ENCODE assay signal across 7 mouse cellular contexts in genomic region chr3:109340274-109341070, GRCm38 (mm10). TPM values are rescaled to one million over a fixed set of nuclear protein-coding genes. Genes with fewer than 3 reads are reported as not detected.
DNase-seq lines count a peak whose midpoint lies in the region; ATAC-seq and TF ChIP-seq lines count a peak whose summit lies in the region.

Vav3 (plus strand) TSS chr3:109340653.

- TF ChIP-seq CTCF in kidney, adult 2 months (conservative IDR thresholded peaks at IDR 0.05; ENCODE audit: insufficient read depth, insufficient read length, low read depth, low read length): no peak
- no peak for TF ChIP-seq CTCF in liver, adult 2 months (IDR thresholded peaks at IDR 0.05; ENCODE audit: low read depth, low read length)
- TF ChIP-seq CTCF in midbrain, postnatal 0 days (IDR thresholded peaks at IDR 0.05): no peak

- peak within 1 kb of the TSS; percentile 20; the same call in 1 of the 2 replicates for H3K27ac ChIP-seq in embryonic facial prominence, embryonic 11.5 days (replicated peaks; ENCODE audit: low read depth, low read length)
- H3K27ac ChIP-seq in kidney, adult 2 months (ENCODE audit: insufficient read depth, low read depth, low read length): peak within 1 kb of the TSS; percentile 41; the same call in 1 of the 2 replicates
- H3K27ac ChIP-seq in liver, adult 2 months (replicated peaks; ENCODE audit: insufficient read depth, low read depth, low read length): peak within 1 kb of the TSS; percentile 76
- peak within 1 kb of the TSS; percentile 85 for H3K27ac ChIP-seq in midbrain, postnatal 0 days (ENCODE audit: low read depth, low read length)

- no peaks in the 10 kb centered on the region for H3K36me3 ChIP-seq in embryonic facial prominence, embryonic 11.5 days (replicated peaks; ENCODE audit: control insufficient read depth, insufficient read depth, low read depth, low read length)
- no peaks in the 10 kb centered on the region for H3K36me3 ChIP-seq in kidney, adult 2 months (ENCODE audit: control insufficient read depth, insufficient read depth, low read length)
- no peaks in the 10 kb centered on the region for H3K36me3 ChIP-seq in liver, adult 2 months (ENCODE audit: control insufficient read depth, insufficient read depth, low read length)
- no peaks in the 10 kb centered on the region for H3K36me3 ChIP-seq in midbrain, postnatal 0 days (ENCODE audit: insufficient read depth, low read length)

- no peaks in the 10 kb centered on the region for H3K9me3 ChIP-seq in embryonic facial prominence, embryonic 11.5 days (replicated peaks; ENCODE audit: control insufficient read depth, low read length)
- no peaks in the 10 kb centered on the region for H3K9me3 ChIP-seq in midbrain, postnatal 0 days (ENCODE audit: low read length)

- under 1% methylated on average over 78 of the region's 92 CpGs for WGBS in embryonic facial prominence, embryonic 11.5 days
- WGBS in kidney, adult 2 months: under 1% methylated on average over 92 of the region's 92 CpGs
- under 1% methylated on average over 90 of the region's 92 CpGs for WGBS in liver, adult 2 months
- WGBS in midbrain, postnatal 0 days: under 1% methylated on average over 54 of the region's 92 CpGs

- peak; percentile 85 for DNase-seq in adrenal gland, adult 2 months
- peak; percentile 68 for DNase-seq in embryonic facial prominence, embryonic 11.5 days (ENCODE audit: low spot score)
- DNase-seq in heart, adult 8-10 months (ENCODE audit: low spot score): peak; percentile 66
- peak; percentile 63 for DNase-seq in kidney, adult 2 months
- DNase-seq in liver, adult 2 months (ENCODE audit: extremely low read depth, low read depth, low spot score): no peak
- peak; percentile 52 for DNase-seq in midbrain, postnatal 0 days (ENCODE audit: low spot score)
- peak; percentile 41 to 56 for DNase-seq in spleen, postnatal 10 days (ENCODE audit: low spot score in 2 of 2)

- H3K9ac ChIP-seq in embryonic facial prominence, embryonic 11.5 days (replicated peaks; ENCODE audit: low read length): peak within 1 kb of the TSS; percentile 74
- peak within 1 kb of the TSS; percentile 81 for H3K9ac ChIP-seq in liver, adult 2 months (ENCODE audit: low read depth, low read length)
- peak within 1 kb of the TSS; percentile 71 for H3K9ac ChIP-seq in midbrain, postnatal 0 days (replicated peaks; ENCODE audit: low read length, poor library complexity, severe bottlenecking)

- TF ChIP-seq POLR2A in kidney, adult 2 months (IDR thresholded peaks at IDR 0.05; ENCODE audit: low read depth, low read length): no peak
- TF ChIP-seq POLR2A in liver, adult 2 months (IDR thresholded peaks at IDR 0.05; ENCODE audit: extremely low read depth, insufficient read depth, low read length): no peak

- no peaks in the 10 kb centered on the region for H3K4me1 ChIP-seq in embryonic facial prominence, embryonic 11.5 days (ENCODE audit: control insufficient read depth, insufficient read depth, low read length)
- no peaks in the 10 kb centered on the region for H3K4me1 ChIP-seq in kidney, adult 2 months (ENCODE audit: control insufficient read depth, insufficient read depth, low read length)
- no peaks in the 10 kb centered on the region for H3K4me1 ChIP-seq in liver, adult 2 months (ENCODE audit: control insufficient read depth, insufficient read depth, low read length)
- 0 out of 2 replicates have a peak, but pooled peaks cover 4% of the 10 kb centered on the region for H3K4me1 ChIP-seq in midbrain, postnatal 0 days (ENCODE audit: insufficient read depth, low read length)

- H3K4me2 ChIP-seq in embryonic facial prominence, embryonic 11.5 days (ENCODE audit: low read depth, low read length): peak within 1 kb of the TSS; percentile 80
- peak within 1 kb of the TSS; percentile 83 for H3K4me2 ChIP-seq in midbrain, postnatal 0 days (ENCODE audit: low read depth, low read length, poor library complexity, severe bottlenecking)

- peak; percentile 89 for ATAC-seq in embryonic facial prominence, embryonic 11.5 days (replicated peaks; ENCODE audit: insufficient number of reproducible peaks, low FRiP score, low TSS enrichment, low read depth)
- ATAC-seq in midbrain, postnatal 0 days (ENCODE audit: low FRiP score): peak; percentile 84

- H3K79me2 ChIP-seq in liver, adult 2 months (ENCODE audit: control insufficient read depth, insufficient read depth, low read length): no peaks in the 10 kb centered on the region

- H3K27me3 ChIP-seq in embryonic facial prominence, embryonic 11.5 days (ENCODE audit: control insufficient read depth, insufficient read depth, low read length): no peaks in the 10 kb centered on the region; the same call in 1 of the 2 replicates
- H3K27me3 ChIP-seq in kidney, adult 2 months (replicated peaks; ENCODE audit: control insufficient read depth, insufficient read depth, low read length): no peaks in the 10 kb centered on the region
- peaks cover 3% of the 10 kb centered on the region; the same call in 1 of the 2 replicates for H3K27me3 ChIP-seq in liver, adult 2 months (ENCODE audit: control insufficient read depth, insufficient read depth, low read length)
- H3K27me3 ChIP-seq in midbrain, postnatal 0 days (ENCODE audit: insufficient read depth, low read length): no peaks in the 10 kb centered on the region

- peak within 1 kb of the TSS; percentile 59 for H3K4me3 ChIP-seq in embryonic facial prominence, embryonic 11.5 days (ENCODE audit: low read depth, low read length)
- peak within 1 kb of the TSS; percentile 69 for H3K4me3 ChIP-seq in kidney, adult 2 months (ENCODE audit: insufficient read depth, low read depth, low read length)
- peak within 1 kb of the TSS; percentile 80 for H3K4me3 ChIP-seq in liver, adult 2 months (ENCODE audit: insufficient read depth, low read depth, low read length)
- peak within 1 kb of the TSS; percentile 76 for H3K4me3 ChIP-seq in midbrain, postnatal 0 days (ENCODE audit: low read depth, low read length)

RNA-seq across cellular contexts. Expression of gene Vav3, which starts in this region (rescaled TPM):
- 1 to 10 TPM; 3.6 to 4.9 TPM for total RNA-seq in adrenal gland, adult 2 months (2021)
- 0.54 and 1.1 TPM in 2 replicates for polyA plus RNA-seq in adrenal gland, adult 2 months (2012; rRNA removed)
- 7.2 TPM in 2 replicates for polyA plus RNA-seq in embryonic facial prominence, embryonic 11.5 days (2014; fragmentation: Nextera tagmentation; extraction: Ambion mirVana)
- total RNA-seq in heart, adult 8-10 months (2022): 1 to 10 TPM; 3.2 to 6.0 (median 4.8) TPM
- polyA plus RNA-seq in kidney, adult 2 months (2012; rRNA removed): 5.4 and 6.8 TPM in 2 replicates
- total RNA-seq in liver, adult 2 months (2014; rRNA removed): 2.6 and 3.0 TPM in 2 replicates
- 0.21 and 0.29 TPM in 2 replicates for polyA plus RNA-seq in liver, adult 2 months (2012; rRNA removed)
- 9.2 and 13.6 TPM in 2 replicates for total RNA-seq in midbrain, postnatal 0 days (2014; rRNA removed)
- polyA plus RNA-seq in midbrain, postnatal 0 days (2015; fragmentation: Nextera tagmentation; extraction: Ambion mirVana): 8.3 and 11.6 TPM in 2 replicates

Comparison
In these comparisons a context has a peak if more than half of its experiments do, and no peak if none do; other contexts are left out.
1. H3K27ac ChIP-seq: peak in every context shown above with its lines; median percentile 85 in midbrain, postnatal 0 days; 76 in liver, adult 2 months; 41 in kidney, adult 2 months; 20 in embryonic facial prominence, embryonic 11.5 days.